Mouse (Mus musculus) cerebellum, postnatal 36 days (tissue): ENCODE results near the gene Plcxd2.
A peak's percentile ranks its signal among the peaks of the same experiment; 100 is the strongest.

Experiments used
- DNase-seq, 2 experiments: peaks; one replicate each; pipeline ENCODE4 v3.0.0; 2021 to 2022; ENCODE audit warnings: mixed read lengths in 2 of 2

Plcxd2 gene

DNA sequence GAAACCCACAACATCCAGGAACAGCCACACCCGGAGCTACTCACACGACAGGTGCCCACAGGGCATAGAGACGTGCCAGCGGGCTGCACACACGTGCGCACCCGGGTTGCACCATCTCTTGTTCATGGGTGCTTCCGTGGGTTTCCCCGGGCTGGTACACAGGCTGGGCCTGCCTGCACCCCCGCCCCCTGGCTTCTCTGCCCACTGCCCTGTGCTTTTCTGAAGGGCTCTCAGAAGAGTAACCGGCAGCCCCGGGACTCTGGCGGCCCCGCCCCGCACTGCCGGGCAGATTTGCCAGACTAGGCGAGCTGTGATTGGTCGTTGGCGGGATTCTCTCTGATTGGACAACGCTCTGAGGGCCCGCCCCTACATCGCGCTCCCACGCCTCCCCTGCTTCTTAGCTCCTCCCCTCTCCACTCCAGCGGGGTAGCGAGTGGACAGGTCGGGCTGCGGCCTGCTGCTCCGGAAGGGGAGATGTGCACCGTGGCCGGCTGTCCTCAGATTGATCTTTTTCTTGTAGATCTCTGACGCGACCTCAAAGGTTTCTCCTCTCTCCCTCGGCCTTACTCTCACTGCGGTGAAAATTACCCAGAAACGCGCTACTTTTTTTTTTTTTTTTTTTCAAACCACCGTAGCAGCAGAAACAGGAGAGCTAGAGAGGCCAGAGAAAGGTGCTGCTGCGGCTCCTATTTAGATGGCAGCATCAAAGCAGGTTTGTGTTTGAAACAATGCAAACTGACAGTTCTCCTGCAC, at the start of gene Plcxd2:
Plcxd2 (minus strand) TSS at position 66 of the 753 bp plus-strand sequence.
- DNase-seq, result peak; percentile 94 to 96

DNA sequence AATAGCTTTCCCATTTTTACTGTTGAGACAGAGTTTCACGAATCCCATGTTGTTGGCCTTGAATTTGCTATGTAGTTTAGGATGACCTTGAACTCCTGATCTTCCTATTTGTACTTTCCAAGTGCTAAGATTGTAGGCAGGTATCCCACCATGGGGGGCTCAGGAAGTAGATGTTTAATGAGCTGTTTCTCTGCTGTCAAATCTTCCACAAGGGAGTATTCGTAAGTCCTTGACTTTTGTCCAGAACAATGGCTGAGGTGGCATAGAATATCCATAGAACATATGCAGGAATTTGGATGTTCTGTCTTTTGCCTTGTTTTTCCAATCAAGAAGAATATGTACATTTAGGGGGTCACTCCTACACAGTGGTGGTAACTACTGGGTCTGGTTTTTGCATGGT, 36.9 kb upstream of the Plcxd2 start:
- DNase-seq, result no peak

DNA sequence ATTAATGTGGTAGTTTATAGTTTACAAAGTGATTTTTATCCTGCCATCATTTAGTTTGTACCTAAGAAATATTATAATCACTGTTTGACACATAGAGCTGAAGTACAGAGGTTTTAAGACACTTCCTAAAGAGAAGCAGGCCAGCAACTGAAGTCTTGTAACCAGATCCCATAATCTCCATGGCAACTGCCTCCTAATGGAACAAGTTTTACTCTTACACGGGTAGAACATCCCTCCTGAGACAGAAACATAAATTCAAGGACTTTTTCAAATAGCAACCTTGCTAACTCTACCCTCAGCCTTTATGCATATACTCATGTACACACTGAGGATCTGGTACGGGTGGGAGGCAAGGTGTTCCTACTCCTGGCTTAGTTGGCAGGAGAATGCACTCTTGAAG, 26.2 kb upstream of the Plcxd2 start:
- DNase-seq, result no peak

DNA sequence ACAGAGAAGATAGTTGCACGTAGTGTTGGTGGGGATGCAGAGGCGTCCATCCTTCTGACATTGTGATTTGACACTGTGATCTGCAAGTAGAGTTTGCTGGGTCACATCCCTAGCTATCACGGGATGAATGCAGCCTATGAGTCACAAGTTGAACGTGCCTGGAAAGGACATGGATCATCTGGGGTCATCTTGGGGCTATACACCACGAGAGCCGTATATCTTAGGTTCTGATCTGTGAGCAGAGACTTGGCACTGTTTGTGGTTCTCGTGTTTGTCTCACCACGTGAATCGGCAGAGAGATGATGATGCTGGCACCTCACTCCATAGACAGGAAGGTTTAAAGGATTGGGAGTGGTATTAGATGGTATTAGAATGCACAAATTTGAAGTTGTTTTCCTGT, 23.9 kb upstream of the Plcxd2 start:
- no peak for DNase-seq

DNA sequence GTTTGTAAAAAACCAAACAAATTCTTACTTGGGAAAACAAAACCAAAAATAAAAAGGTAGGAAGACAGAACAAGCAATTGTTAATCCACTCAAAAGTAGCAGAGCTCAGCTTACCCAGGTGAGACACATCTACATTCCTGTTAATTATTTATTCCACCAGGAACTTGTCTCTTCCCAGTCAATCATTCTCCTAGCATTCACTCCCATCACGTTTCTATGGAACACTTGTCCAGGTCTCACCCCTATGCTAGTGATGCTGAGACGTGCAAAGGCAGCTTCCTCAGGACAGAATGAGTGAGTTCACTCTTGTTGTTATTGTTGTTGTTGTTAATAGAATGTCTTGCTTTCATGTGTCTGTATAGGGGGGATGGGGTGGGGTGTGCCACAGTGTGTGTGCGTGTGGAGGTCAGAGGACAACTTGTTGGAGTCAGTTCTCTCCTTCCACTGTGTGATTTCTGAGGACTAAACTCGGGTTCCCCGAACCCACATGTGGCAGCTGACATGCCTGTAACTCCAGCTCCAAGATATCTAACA, 13.0 kb upstream of the Plcxd2 start:
- DNase-seq, result no peak

DNA sequence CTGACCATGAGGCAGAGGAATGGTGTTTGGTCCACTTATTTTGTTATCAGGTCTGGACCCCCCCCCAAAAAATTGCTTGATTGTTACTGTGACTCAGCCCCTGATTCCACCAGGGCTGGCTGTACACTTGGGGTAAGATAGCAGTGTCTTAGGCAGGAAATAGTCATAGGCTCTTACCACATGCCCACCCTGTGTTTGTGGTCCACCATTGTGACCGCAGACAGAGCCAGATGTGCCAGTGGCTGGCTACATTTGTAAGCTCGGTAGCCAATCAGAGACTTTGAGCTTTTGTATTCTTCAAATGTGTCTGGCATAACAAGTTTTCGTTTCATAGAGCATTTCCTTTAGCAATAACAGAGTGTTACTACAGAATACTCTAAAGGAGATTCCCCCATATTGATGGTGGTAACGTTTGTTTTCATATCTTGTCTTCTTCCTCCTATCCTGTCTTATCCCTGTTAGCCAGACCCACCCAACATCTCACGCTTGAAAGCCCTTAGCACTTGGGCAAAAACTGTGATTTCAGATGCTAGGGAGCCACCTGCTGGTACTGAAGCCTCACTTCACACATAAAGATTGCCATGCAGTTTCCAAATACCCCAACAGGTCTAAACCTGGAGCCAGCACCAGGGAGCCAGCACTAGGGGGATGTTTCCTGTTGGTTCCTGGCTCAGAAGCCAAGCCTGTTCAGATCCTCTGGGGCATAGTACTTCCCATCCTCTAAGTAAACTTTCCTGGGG, 12.3 kb upstream of the Plcxd2 start:
- DNase-seq, result peak; percentile 54 to 55

DNA sequence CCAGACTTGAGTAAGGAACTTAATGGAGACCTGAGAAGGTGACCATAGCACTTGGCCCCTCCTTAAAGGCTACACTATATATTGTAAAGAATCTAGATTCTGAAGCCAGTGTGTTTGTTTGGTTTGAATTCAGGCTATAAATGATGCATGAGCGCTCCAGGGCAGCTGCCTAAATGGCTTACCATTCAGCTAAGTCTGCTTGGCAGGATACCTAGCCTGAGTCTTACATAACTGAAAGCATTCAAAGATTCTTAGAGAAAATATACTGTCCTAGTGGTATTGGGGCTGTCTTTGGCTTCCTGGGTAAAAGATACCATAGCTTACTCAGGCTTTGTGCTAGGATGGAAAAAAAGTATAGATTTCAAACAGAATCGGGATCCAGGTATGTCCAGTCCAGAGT, 11.3 kb upstream of the Plcxd2 start:
- DNase-seq, result no peak

DNA sequence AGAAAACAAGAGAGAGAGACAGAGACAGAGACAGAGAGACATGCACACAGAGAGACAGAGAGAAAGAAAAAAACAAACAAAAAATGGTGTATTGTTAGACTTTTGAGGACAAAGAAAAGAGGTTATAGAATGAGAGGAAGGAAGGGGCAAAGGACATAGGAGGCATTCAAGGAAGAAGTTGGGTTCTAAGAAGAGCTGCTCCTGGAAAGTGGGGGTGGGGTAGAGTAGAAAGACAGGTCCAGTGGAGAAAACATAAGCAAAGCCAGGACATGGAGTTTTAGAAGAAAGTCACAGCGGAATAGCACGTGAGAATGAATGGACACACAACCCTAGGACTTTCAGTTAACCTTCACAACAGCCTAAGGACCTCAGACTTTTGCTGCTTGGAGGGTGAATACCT, 10.4 kb upstream of the Plcxd2 start:
- DNase-seq, result no peak

DNA sequence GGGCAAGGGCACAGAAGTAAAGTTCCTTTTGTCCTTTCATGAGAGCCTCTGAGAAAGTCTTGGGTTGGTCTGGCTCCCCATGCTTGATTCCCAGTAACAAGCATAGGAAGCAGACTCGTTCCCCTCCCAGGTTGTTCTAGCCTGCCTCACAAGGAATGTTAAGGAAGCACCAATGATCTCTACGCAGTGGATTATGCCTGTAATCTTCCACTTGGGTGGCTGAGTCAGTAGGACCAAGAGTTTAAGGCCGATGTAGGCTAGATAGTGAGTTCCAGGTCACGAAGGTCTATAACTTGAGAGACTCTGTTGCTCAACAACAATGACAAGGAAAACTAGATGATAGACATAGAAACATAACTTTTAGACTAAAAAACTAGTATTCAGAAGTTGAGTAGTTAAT, 9.8 kb upstream of the Plcxd2 start:
- no peak for DNase-seq

DNA sequence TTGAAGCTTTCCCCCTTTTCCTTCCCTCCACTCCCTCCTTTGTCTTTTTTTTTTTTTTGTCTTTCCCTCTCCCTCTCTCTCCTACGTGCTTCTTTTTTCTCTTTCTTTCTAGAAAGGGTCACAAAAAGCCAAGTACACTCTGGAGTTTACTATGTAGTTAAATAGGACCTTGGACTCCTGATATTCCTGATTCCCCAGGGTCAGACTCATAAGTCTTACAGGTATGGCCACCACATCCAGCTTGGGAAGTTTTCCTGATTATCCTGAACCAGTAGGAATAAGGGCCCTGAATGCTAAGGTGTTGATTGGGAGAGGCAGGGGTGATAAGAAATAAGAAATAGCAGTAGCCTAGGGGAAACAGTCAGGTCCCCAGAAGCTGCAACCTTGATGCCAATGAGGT, 9.3 kb upstream of the Plcxd2 start:
- DNase-seq, result no peak

DNA sequence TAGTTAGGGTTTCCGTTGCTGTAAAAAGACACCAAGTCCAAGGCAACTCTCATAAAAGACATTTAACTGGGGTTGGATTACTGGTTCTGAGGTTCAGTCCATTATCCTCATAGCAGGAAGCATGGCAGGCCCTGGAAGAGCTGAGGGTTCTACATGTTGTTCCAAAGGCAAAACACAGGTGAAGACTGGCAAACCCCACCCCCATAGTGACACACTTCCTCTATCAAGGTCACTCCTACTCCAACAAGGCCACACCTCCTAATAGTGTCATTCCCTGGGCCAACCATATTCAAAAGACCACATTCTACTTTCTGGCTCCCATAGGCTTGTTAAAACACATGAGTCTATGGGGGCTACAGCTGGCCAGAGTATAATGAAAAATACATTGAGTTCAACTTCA, 1.7 kb upstream of the Plcxd2 start:
- DNase-seq, result no peak

DNA sequence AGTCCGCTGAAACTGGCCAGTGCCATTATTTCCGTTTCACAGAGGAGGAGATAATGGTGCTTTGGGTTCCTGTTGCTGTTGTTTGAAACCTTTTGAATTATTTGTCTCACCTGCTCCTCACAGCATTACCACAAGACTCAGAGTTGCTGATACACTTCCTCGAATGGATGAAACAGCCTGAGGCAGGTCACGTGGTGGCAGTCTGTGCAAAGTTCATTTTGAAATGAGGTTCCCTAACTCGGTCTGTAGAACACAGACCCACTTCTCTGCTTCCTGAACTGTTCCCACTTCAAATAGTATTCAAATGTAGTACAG, 845 bp upstream of the Plcxd2 start:
- DNase-seq, result peak in 1 of 2 experiments; percentile 21

DNA sequence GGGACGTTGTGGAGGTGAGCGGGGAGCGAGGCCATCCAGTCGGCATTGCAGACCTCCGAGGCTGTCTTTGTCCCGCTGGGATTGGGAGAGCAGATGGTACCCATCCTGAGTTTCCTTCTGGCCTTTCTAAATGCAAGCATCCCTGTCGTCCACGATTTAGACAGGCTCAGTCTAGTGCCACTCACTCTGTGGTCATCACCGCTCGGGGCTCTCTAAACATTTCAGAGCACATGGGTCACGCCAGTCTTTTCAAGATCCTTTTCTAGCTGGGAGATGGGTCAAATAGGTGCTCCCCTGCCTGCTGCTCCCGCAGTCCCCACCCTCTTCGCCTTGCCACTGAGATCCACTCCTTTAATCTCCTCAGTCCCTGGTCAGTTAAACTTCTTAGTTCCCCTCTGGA, 301 bp downstream of the Plcxd2 start:
- peak; percentile 60 to 70 for DNase-seq

DNA sequence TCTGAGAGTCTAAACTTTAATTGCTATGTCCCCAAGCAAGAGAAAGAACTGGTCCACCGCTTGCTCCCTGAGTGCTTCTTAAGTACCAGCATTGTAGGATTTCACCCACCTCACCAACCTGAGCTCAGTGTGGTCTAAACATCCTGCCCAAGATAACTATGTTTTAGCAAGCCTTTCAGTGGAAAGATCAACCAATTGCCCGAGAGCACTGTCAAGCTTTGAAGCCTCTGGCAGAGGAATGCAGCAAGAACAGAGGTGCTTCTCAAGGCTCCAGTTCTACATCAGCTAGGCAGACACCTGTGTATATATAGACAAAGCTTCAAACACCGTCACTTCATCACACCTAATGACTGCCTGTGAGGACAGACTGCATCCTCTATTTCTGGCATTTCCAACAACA, 1.3 kb downstream of the Plcxd2 start:
- peak in 1 of 2 experiments; percentile 33 for DNase-seq

DNA sequence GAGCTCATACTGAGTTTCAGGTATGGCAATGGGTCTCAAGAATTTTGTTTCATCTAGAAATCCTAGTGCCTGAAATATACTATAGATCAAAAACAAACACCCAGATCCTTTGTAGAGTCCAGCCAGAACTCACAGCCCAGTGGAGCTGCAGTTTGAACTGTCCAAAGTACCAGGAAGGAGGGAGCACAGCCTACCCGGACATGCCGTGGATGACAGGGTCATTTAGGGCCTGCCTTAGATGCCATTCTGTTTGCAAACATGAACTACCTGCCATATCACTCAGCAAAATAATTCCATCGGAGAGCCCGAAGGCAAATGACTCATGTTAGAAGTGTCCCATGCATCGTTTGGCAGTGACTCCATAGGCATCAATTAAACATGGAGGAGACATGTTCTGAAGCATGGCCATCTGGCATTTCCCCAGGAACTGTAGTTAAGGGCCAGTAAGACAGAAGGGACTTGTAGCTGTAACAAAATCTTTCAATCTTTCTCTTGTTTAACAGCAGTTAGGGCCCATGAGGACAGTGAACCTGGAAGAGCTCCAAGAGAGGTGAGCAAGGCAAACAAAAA, 1.9 kb downstream of the Plcxd2 start:
- peak; percentile 23 to 58 for DNase-seq

DNA sequence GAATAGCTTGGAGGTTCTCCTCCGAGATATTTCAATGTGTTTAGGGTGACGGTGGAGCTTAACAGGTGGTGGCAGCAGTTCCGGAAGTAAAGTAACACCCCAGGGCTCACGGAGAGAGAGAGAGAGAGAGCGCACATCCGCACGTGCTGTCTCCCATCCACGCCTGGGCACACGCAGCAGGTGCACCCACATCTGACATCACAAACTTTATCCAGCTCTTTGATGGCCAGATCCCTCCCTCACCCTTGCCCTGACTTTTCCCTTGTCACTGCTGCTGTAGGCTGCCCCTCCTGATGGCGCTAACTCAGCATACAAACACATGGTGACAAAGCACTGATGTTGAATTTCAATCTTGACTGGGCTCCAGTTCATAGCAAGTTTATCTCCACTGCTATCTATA, 3.8 kb downstream of the Plcxd2 start:
- no peak for DNase-seq

DNA sequence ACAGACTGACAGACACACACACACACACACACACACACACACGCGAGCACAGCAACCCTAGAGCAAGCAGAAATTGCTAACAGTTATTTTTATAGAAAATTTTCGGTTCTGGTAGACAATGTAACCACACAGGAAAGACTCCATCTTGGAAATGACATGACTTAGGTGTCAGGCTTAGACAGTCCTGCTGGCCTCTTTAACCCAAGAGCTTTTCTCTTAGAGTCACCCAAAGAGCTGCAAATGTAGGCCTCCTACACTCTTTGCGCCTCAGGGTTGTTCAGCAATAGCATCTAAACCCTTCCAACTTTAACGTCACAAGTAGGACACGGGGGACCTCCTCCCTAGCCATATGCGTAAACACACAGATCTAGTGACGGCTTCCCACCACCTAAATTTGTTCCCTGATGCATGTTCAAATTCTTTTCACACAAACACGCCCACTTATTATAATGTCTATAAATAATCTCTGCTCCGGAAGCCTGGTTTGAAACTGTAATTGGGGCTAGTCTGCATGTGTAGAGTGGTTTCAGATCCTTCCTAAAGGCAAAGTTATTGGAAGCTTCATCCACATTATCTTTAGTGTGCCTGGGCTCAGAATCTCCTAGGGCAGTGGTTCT, 8.4 kb downstream of the Plcxd2 start:
- no peak for DNase-seq

DNA sequence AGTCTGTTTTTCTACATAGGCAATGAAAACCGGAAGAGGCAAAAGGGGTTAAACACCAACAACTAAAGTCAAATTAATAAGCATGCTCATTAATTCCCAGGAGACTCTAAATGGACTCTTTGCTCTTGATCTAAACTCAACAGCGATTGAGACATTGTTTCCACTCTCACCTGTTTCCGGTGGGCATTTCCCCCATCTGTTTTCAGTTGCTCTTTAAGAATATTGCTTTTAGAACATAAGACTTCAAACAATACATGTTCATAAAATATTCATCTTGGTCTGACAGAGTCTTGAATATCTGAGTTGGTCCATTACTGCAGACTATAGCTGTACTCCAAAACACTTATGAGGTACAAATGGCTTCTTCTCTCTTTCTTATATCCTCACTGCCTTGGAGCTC, 9.0 kb downstream of the Plcxd2 start:
- DNase-seq, result no peak

DNA sequence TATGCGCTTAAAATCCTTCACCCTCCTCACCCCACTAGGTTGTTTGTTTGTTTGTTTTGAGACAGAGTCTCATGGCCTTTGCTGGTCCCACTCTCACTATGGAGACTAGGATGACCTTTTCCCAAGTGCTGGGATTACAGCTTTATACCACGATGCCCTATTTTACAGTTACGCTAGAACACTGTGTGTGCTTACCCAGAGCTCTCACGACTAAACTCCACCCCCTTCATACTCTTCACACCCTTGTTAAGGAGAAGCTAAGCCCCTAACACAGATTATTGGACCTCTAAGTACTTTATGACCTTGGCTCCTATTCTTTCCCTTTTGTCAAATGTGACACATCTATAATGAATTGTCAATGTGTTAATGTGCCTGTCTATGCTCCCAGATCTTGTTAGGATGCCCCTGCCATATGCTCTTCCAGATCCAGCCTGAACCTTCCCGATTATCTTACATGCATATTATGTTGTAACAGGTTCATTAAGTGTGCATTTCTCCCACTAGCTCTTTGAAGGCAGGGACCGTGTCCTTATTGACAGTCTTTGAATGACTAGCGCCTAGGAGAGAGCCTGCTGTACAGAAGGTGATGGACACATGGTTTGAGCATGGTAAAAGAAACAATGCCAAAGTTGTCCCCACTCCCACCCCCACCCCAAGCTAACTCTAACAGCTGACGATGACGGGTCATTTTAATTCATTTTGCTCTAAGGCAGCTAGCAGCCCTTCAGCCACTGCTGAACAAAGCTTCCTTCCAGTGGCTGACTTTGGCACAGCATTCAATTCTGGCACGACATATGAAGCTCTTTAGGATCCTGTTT, 10.4 kb downstream of the Plcxd2 start:
- no peak for DNase-seq

DNA sequence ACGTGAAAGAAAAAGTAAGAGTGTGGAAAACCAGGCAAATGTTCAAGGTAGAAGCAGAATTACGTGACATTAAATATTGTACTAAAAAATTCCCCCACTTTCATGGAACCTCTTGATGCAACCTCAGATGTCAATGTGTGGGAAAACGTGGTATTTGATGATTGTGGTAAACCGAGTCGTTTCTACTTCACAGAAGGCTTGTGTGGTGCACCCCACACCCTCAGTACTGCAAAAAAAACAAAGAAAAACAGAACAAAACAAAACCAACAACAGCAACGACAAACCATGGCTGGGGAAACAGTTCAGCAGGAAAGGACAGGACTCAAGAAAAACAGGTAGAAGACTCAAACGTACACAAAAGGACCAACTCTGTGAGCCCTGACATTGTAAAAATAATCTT, 11.8 kb downstream of the Plcxd2 start:
- no peak for DNase-seq

DNA sequence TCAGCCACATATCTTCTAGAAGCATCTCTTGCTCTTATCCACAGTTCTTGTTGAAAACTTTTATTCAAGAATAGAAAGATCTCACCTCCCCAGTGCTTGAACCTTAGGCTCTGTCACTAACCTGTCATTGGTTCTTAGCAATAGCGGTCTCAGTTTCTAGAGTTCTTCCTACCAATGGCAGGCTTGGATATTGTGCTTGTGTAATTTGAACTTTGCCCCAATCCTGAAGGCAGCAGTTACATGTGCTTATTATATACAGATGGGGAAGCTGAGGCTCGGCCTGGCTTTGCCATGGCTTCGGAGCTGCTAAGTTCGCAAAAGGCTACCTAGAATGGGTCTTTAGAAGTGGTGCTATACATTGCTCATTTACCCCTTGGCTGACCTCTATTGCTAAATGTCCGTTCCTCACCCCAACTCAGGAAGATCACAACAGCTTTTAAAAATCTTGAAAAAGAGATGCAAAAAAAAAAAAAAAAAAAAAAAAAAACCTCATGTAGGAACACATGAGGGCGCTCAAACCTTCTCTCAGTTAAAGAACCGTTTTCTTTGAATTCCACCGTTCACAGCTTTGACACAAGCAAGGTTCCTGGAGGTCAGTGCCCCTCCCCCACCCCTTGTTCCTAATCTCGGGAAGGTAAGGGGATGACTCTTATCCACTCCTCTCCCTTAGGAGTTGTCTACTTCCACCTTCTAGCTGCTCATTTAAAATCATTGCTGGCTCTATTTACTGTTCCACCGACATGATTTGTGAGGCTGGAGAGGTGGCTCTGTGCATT, 18.9 kb downstream of the Plcxd2 start:
- no peak for DNase-seq

DNA sequence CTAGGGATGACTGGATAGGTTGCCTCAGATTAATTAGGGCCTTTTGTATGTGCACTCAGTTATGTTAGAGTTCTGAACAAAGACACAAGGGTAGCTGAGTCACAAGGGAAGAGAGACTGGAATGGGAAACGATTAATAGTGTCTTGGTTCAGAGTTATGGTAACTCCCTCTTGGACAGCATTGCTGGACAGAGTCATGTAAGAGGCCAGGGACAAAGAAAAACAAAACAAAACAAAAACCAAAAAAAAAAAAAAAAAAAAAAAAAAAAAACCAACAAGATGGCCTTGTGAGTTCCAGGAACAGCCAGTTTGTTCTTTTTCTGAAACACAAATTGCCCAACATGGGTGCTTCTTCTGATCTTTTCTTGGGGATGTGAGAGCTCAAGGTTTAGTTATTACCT, 23.8 kb downstream of the Plcxd2 start:
- no peak for DNase-seq
